Mouse (Mus musculus): ENCODE results near the gene Nsf.

Nsf gene

GRCm38 (mm10) chr11:103838955-103839354 is 114.9 kb downstream of the Nsf start:
- DNase-seq (ENCODE audit: low spot score in 2 of 2), result no peak

DNA sequence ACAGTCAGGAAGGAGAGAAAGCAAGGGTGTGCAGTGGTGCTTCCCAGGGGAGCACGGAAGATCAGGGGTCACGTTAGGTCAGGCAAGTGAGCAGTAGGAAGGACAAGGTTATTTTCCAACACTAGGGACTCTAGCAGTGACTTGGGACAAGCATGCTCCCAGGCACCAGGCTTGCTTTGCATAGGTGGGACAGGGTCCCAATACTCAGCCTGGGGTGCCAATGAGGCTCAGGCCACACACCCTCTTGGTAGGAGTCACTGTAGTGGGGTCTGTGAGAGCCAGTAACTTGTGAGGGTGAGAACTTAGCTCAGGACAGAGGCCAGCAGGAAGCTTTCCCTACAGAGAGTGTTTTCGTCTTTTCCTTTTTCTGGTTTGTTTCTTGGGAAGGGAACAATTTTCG is 121.5 kb downstream of the Nsf start:
- DNase-seq (ENCODE audit: low spot score in 2 of 2), result no peak

DNA sequence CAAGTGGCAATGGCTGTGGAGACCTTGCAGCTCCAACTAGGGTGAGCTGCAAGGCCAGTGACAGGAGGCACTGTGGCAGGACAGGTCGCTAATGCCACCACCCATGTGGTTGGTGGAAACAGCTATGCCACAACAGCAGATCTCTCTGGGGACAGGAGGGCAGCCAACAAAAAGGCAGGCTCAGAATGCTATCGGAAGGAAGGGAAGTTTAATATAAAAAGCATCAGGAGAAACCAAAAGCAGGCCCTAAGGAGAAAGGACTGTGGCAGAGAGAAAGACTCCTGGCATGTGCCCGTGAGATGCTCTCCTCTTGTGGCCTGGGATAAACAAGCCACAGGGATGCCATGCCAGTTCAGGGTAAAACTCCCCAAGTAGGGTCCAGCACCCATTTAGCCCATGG is 122.1 kb downstream of the Nsf start:
- DNase-seq (ENCODE audit: low spot score in 2 of 2), result no peak

DNA sequence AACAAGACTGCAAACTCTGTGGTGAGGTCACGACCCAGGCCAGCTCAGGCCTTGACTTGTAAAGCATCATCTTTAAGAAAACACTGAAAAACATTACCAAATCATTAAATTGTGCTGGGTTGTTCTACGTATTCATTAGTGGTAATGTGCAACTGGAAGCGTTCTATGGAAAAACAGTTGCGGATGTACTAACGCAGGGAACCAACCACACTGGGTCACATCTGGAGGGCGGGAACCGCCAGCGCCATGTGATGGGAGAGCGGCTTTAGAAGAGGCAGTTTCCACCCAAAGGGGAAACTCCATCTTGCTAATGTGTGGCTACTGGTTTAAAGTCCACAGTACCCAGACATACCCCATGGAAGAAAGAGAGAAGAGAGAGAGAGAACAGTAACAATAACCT is 123.4 kb downstream of the Nsf start:
- DNase-seq (ENCODE audit: low spot score in 2 of 2), result no peak

- DNase-seq (ENCODE audit: low spot score in 2 of 2), result no peak
These were observed 123.9 kb downstream of the Nsf start for GRCm38 (mm10) chr11:103829956-103830355.

- DNase-seq (ENCODE audit: low spot score in 2 of 2), result no peak
These were observed 125.0 kb downstream of the Nsf start for GRCm38 (mm10) chr11:103828866-103829265.

- no peak for DNase-seq (ENCODE audit: low spot score in 2 of 2)
These were observed 126.7 kb downstream of the Nsf start for GRCm38 (mm10) chr11:103827201-103827600.

- DNase-seq (ENCODE audit: low spot score in 2 of 2), result no peak
These were observed 137.1 kb downstream of the Nsf start for GRCm38 (mm10) chr11:103816719-103817118.

DNA sequence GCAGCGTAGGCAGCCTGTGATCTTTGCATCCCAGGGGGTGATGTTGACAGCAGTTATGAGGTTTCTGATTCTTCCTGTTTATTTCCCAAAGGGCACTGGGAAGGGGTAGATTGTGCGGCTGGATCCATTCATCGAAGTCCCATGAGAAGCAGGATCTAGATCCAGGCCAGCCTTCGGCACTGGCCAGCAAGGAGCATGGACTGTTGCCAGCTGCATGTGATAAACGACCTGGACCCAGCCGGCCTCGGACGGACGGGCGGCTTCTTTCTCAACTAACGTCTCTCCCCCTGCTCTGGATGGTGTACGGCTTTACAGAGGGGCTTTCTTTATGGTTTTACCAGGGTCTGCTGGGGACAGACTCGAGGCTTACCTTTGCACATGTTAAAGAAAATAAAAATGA is 137.9 kb downstream of the Nsf start:
- no peak for DNase-seq (ENCODE audit: low spot score in 2 of 2)

DNA sequence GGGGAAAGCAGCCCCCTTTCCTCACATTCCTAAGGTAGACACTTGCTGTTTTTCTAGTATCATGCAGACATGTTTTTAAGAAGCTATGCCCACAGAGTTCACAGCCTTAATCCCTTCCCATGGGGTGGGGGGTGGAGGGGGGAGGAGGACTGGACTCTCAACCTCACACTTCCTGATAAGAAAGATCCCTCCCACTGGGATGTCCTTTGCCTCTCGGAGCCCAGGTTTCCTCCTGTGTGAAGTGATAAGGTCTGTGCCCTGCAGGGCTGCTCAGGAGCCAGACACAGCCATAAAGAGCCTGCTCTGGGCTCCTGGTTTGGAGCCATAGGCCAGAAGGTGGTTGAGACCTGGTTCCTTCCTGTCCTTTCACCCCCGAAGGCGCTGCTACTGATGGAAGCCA is 139.0 kb downstream of the Nsf start:
- DNase-seq (ENCODE audit: low spot score in 2 of 2), result no peak

DNA sequence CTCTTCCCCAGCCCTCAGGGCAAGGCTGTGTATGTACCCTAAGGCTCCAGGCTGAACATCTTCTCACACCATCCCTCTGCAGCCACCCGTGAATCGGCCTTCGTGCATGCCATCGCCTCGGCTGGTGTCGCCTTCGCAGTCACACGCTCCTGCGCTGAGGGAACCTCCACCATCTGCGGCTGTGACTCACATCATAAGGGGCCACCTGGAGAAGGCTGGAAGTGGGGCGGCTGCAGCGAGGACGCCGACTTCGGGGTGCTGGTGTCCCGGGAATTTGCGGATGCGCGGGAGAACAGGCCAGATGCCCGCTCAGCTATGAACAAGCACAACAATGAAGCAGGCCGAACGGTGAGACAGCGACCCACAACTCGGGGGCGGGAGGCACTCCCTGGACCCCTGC is 142.6 kb downstream of the Nsf start:
- peak; percentile 55 to 56 for DNase-seq (ENCODE audit: low spot score in 2 of 2)

DNA sequence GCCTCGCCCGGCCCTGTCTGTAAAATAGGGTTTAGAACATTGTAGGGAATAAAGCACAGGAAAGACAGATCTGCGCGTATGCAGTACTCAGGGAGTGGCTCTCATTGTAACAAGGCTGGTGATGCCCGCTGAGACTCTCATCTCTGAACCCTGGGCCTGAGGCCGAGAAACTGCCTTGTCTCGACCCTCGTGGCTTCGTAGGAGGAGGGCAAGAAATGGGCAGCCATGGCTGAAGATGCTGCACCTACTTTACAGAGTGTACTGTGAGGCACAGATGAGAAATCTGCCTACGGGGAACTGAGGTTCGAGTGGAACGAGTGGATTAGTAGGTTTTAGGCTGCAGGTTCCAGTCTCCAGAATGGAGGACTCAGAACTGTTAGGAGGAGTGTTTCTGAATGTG is 143.2 kb downstream of the Nsf start:
- no peak for DNase-seq (ENCODE audit: low spot score in 2 of 2)

- DNase-seq (ENCODE audit: low spot score in 2 of 2), result no peak
These were observed 144.0 kb downstream of the Nsf start for GRCm38 (mm10) chr11:103809611-103810598.

DNA sequence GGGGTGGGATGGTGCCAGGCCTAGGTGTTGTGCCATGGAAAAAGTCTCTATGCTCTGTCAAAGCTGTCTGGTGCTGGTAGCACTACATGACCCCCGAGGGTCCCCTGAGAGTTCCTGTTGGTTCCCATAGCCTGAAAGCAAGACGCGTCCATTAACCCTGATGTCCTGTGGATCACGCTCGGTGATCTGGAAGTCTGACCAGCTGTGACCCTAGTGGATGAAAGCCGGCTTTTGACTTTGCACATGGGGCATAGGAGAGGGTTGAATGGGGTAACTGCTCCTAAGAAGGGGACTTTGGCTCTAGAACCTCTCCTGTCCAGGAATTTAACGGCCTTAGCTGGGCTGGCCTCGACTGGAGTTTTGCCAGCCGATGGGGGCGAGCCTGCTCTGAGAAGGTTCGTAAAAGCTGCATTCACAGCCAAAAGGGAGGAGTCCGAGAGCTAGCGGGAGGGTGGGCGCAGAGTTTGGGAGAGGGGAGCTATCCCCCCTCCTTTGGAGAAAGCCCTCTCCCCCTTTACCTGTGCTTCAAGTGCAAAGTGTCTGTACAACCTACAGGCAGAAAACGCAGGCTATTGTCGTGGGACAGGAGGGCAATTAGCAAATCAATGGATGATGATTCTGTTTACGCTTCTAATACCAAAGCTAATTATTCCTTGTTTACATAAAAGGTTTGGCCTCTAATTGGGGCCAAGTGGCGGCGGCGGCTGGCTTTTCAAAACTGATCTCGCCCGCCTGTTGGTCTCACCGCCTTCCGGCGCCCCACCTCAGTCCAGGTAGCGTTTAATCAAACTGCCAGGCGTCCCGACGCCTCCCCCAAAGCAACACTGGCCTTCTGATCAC is 144.9 kb downstream of the Nsf start:
- DNase-seq (ENCODE audit: low spot score in 2 of 2), result no peak

DNA sequence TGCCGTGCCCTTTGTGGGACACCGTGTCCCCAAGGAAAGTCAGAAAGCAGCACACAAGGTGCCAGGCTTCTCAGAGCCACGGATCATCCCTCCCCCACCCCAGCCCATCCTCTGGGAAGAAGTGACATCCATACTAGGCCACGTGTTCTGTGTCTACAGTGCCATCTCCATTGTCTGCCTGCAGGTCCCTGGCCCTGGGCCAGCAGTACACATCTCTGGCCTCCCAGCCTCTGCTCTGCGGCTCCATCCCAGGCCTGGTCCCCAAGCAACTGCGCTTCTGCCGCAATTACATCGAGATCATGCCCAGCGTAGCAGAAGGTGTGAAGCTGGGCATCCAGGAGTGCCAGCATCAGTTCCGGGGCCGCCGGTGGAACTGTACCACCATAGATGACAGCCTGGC is 145.9 kb downstream of the Nsf start:
- DNase-seq (ENCODE audit: low spot score in 2 of 2), result peak in 1 of 2 experiments; percentile 31

- DNase-seq (ENCODE audit: low spot score in 2 of 2), result no peak
These were observed 149.1 kb downstream of the Nsf start for GRCm38 (mm10) chr11:103804804-103805203.

DNA sequence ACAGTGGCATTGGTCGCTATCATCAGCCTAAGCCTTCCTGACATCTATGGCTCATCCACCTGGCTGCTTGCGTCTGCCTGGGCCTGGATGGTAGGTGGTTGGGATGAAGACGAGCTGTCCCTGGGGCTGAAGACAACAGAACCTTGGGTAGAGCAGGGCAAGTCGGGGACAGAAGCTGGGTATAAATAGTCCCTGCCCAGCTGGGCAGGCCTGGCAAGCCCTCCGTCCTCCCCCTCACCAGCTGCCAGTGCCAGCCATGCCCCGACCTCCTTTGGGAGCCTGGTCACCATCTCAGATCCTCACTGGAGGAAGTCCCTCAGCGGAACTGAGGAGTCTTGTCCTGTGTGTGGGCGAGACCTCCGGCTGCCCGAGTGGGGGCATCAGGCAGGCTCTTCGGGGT is 149.7 kb downstream of the Nsf start:
- no peak for DNase-seq (ENCODE audit: low spot score in 2 of 2)

GRCm38 (mm10) chr11:103801128-103801527 is 152.7 kb downstream of the Nsf start:
- no peak for DNase-seq (ENCODE audit: low spot score in 2 of 2)

GRCm38 (mm10) chr11:103789951-103790350 is 163.9 kb downstream of the Nsf start:
- DNase-seq (ENCODE audit: low spot score in 2 of 2), result no peak

GRCm38 (mm10) chr11:103780152-103780551 is 173.7 kb downstream of the Nsf start:
- no peak for DNase-seq (ENCODE audit: low spot score in 2 of 2)

- DNase-seq (ENCODE audit: low spot score in 2 of 2), result no peak
These were observed 179.7 kb downstream of the Nsf start for GRCm38 (mm10) chr11:103774228-103774530.

DNA sequence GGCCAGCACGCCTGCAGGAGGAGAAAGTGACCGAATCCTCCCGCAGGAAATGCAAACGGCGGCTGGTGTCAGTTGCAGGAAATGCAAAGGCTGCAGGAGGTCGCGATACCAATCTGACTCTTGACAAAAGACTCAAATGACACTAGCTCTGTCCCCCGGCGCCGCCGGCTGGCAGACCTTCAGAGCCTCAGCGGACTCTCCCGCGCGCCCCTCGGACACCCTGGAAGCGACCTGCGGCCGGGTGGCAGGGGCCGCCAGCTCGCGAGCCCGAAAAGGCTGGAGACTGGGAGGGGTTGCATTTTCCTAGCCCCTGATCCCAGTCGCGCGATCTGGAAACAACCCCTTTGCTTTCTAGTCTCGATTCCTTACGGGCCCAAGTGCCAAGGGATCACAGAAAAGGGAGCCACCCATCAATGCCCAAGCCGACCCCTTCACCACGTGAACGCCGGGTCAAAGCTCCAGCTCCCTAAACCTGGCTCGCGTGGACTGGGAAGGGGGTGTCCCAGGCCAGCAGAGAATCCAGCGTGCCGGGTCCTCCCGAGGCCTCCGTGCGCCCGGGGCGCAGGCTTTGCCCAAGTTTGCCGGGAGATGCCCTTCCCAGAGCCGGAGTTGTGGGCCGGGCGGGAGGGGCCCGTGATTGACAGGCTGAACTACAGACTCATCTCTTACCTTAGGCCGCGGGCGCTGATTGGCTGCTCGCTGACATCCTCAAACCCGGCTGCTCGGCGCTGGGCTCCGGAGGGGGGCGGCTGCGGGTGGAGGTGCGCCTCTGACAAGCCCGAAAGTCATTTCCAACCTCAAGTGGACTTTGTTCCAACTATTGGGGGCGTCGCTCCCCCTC is 180.2 kb downstream of the Nsf start, which contains the start of gene Wnt3:
Wnt3 (plus strand) TSS at position 764 of the 841 bp plus-strand sequence.
- no peak for DNase-seq (ENCODE audit: low spot score in 2 of 2)

All from right cerebral cortex, postnatal 36 days (tissue).